Mouse (Mus musculus): ENCODE measurements around the gene Fam32a. TPM values are rescaled to one million over a fixed set of nuclear protein-coding genes. Genes with fewer than 3 reads are reported as not detected.

The Fam32a gene
- total RNA-seq, 2 experiments from 2014 or later: 21.2 to 25.0 TPM

DNA sequence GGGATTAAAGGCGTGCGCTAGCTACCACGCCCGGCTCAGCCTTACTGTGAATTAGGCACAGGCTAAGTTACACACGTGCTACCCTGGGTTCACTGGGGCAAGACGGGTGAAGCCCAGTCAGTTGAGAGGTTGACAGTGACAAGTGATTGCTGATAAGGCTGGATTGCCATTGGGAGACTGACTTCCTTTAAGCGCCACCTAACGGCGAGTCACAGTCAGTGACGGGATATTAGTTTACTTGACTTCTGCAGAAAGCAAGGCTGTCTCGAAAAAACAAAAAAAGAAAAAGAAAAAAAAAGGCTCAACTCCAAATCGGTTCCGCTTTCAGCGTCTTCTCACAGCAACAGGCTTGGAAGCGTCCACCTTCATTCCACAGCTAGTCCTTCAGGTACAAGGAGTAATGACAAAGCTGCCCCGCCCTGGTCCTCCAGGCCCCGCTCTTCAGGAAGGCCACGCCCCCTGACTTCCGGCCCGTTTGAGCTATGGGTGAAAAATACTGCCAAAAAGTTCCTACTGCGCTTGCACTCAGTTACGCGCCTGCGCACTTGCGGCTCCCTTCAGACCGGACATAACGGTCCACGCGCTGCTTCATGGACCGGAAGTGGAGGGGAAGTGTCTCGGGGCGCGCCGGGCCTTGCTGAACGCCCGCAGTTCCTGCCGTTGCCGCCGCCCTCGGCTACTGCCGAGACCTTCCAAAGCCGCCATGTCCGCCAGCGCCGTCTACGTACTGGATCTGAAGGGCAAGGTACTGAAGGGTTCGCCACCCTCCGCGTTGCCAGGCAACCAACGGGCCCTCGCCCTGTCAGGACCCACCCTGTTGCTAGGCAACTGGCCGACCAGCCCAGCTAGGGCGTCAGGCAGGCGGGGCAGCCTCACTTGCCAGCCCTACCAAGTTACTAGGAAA lies 20.2 kb downstream of the Fam32a start, which contains the start of gene Ap1m1:
Gene Ap1m1, plus strand, starts transcription at position 520 of the 904 bp plus-strand sequence.
- intact Hi-C loops (cut with DNase I): loop anchor here (5.0 to 10.0 kb wide), 3 partner anchors 62 to 485 kb away; partner anchors contain the start of gene Sin3b
- peak; percentile 97 for DNase-seq

DNA sequence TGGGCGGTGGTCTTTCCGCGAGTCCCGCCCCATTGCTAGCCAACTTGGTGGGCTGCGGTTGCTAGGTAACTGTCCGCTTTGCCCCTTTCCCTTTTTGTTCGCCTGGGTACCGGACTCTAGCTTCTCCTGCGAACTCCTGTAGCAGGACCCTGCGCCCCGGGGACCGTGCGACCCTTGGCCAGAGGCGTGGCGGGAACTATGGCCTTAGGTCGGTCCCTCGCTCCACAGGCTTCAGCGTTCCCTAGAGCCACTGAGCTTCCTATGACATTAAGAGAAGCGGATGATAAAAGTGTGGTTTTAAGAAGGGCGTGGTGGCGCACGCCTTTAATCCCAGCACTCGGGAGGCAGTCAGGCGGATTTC lies 20.9 kb downstream of the Fam32a start:
- intact Hi-C loops (cut with DNase I): loop anchor here (5.0 to 10.0 kb wide), 3 partner anchors 63 to 484 kb away; partner anchors contain the start of gene Sin3b

DNA sequence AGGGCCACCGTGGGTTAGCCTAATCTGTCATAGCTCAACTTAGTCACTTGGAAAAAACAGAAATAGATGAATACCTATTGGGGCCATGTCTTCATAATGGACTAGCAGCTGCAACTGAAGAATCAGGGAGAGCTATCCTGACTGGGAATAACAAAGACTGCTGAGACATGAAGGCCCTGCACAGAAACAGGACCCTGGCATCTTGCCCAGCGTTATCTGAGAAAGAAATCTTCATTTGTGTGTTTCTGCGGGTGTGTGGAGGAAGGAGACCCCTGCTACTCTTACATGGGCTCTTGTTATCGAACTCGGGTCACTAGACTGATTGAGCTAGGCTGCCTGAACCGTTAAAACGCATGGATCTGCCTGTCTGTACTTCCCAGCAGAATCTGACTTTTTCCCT lies 21.4 kb downstream of the Fam32a start:
- DNase-seq: no peak
- intact Hi-C loops (cut with DNase I): loop anchor here (5.0 to 10.0 kb wide), 3 partner anchors 64 to 484 kb away; partner anchors contain the start of gene Sin3b

More for the DNA sequence above, 20.9 kb downstream of the Fam32a start:
- no peak for DNase-seq

DNA sequence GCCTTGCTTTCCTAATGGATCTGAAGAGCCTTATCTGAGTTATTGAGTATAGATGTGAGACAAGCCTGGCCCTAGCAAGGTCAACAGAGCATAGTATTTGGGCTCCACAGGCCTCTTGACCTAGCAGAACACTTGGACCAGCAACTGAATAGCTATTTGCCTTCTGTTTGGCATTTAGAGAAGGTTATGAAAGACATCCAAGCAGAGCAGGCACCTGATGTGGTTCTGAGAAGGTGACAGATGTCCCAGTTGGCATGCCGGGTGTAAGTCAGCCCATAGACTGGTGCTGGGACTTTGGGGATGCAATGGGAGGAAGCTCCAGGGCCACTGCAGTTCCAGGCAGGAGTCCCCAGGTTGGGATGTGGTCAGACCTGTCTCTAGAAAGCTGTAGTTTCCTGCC lies 22.7 kb downstream of the Fam32a start:
- DNase-seq: no peak
- intact Hi-C loops (cut with DNase I): loop anchor here (5.0 to 10.0 kb wide), 3 partner anchors 65 to 483 kb away; partner anchors contain the start of gene Sin3b

DNA sequence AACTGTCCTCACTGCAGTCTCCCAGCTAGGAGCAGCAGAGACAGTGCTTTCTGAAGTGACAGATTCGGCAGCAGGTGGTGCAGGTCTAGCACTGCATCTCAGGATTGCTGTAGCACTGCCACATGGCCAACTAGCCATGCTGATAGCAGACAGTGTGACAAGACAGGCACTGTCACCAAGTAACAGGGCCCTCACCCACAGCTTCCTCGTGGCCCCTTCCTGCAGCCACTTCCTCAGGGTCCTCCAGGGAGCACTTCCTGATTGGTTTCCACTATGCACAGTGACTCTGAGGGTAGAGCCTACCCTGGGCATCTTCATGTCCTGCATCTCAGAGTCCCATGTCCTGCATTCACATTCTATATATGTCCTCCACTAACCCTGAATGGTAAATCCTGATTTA lies 25.1 kb downstream of the Fam32a start:
- intact Hi-C loops (cut with DNase I): loop anchor here (5.0 to 10.0 kb wide), 3 partner anchors 67 to 480 kb away; partner anchors contain the start of gene Sin3b
- DNase-seq: no peak

DNA sequence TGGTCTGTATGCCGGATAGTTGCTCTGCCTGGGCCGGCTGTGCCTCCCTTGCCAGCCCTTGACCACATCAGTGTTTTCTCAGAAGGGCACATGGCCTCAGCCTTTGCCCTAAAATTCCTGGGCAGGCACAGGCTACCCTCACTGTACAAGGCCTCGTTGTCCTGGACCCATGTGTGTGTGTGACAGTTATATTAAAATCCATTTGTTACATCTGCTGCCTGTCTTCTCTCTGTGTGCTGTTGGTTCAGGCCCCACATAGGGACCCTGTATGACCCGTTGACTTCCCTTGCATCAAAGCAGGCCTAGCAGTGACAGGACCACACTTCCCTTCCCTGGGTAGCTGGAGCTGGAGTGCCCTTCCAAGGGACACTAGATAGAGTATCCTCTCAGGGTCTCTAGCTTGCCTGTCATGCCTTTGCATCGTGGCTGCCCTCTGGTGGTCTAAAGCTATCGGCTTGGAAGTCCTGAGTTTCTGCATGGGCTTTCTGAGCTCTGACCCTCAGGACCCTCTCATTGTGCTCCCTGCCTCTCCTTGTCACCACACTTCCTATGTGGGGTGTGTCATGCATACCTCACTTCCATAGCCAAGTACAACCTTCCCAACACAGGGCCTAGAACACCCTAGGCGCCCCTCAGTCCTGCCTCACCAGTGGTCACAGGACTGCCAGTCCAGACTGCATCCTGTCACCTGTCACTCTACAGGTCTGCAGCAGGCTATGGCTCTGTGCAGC lies 37.8 kb downstream of the Fam32a start:
- peak in 1 of 2 experiments; percentile 45 for DNase-seq
- intact Hi-C loops (cut with DNase I): loop anchor here (1.0 kb wide), 1 partner anchor 80 kb away; no protein-coding TSS in a partner anchor

DNA sequence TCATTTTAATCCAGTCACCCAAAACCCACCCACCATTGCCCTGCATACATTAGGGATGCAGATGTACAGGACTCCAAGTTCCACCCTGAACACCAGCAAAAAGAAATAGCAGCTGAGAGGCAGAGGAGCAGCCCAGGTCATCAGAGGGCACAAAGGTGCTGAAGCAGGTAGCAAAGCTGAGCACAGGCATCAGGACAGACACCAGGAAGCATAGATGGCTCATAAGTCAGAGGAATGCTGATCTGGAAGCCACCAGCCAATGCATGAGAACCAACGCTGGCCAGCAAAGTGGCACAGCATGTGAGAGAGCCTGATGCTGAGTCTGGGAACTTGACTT lies 38.3 kb downstream of the Fam32a start:
- no peak for DNase-seq
- intact Hi-C loops (cut with DNase I): loop anchor here (1.0 kb wide), 1 partner anchor 81 kb away; no protein-coding TSS in a partner anchor

DNA sequence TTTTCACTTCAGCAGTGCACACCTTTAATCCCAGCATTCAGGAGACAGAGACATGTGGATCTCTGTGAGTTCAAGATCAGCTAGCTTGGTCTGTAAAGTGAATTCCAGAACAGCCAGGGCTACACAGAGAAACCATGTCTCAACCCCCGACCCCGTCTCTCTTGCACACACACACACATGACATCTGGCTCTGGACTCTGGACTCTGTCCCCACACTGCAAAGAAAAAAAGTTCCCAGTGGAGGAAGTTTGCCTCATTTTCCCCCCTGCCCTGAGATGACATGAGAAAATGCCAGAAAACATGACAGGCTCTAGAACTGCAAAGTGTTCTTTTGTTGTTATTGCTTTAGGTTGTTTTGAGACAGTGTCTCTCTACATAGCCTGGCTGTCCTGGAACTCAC lies 40.3 kb downstream of the Fam32a start:
- intact Hi-C loops (cut with DNase I): no loop called here
- DNase-seq: no peak

DNA sequence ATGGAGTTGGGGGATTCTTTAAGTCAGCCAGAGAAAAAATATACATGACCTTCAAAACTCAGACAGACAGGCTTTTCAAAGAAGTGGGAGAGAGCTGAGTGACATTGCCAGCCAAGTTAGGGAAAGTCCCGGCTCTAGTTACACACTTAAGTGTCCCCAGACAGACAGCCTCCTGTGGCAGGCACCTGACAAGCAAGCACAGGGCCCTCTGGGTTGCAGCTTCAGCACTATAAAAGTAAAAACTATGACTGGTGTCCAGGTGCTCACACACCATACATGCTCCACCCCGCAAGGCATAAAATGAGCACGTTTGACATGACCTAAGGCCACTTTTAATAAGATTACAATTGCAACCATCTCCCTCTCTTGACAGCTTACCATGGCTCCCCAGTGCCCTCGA lies 41.1 kb downstream of the Fam32a start:
- no peak for DNase-seq
- intact Hi-C loops (cut with DNase I): no loop called here

DNA sequence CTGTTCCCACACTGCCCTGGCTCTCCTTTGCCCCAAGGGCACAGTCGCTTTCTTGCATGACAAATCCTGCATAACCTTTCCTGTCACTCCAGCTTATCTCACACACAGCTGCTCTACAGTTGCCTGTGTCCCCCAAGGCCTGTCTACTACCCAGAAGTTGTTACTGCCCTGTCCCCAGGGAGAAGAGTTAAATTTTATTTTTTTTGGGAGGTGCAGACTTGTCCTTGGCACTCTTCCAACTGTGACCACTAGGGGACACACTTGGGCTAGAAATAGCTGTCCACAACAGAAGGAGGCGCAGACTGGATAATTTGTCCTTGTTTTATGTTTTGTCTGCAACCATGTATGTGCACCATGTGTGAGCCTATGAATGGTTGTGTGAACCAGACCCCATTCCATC lies 41.5 kb downstream of the Fam32a start:
- intact Hi-C loops (cut with DNase I): loop anchor here (1.0 kb wide), 1 partner anchor 104 kb away; no protein-coding TSS in a partner anchor

DNA sequence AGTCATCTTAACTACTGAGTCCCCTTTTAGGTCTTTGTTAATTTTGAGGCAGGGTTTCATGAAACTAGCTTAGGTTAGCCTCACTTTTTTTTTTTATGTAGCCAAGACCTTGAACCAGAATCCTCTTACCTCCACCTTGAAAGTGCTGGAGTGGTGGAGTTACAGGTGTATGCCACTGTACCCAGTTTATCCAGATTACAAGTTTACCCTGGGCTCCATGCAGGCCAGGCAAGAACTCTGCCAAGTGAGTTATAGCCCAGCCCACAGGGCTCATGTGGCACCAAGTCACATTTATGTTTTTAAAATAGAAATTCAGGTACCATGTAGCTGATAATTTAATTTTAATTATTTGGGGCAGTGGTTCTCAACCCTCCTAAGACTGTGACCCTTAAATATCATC lies 41.9 kb downstream of the Fam32a start:
- intact Hi-C loops (cut with DNase I): loop anchor here (1.0 kb wide), 1 partner anchor 104 kb away; no protein-coding TSS in a partner anchor
- no peak for DNase-seq

More for the DNA sequence above, 41.5 kb downstream of the Fam32a start:
- peak; percentile 68 to 72 for DNase-seq

DNA sequence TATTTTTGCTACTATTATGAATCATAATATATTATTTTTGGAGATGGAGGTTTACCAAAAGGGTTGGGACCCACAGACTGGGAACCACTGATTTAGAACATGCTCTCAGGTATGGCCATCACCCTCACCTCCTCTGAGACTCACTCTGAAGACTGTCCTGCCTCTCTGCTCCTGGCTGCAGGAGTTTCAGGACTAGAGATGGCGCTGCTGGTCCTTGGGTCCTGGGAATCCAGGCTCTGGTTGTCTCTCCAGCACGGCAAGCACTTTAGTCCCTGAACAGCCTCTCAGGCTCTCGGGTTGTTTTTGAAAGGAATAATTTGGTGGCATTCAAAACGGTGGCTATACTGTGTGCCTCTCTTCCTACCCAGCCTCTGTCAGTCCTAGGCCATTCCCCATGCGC lies 42.3 kb downstream of the Fam32a start:
- intact Hi-C loops (cut with DNase I): loop anchor here (1.0 kb wide), 1 partner anchor 103 kb away; no protein-coding TSS in a partner anchor
- peak in 1 of 2 experiments; percentile 43 for DNase-seq

DNA sequence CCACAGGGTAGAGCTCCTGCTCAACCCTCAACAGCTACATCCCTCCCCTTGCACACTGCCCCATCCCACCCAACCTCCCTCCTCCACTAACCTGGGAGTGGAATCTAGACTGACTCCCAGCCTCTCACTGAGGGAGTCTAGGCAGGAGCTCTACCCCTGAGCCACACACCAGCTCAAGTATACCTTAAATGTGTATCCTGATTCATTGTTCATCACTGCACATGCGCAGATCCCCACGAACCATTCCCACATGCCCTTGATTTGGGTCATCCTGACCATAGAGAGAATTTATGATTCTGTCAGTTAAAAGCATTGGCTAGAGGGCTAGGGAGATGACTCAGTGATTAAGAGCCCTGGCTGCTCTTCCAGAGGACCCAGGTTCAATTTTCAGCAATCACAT lies 43.2 kb downstream of the Fam32a start:
- no peak for DNase-seq
- intact Hi-C loops (cut with DNase I): no loop called here

DNA sequence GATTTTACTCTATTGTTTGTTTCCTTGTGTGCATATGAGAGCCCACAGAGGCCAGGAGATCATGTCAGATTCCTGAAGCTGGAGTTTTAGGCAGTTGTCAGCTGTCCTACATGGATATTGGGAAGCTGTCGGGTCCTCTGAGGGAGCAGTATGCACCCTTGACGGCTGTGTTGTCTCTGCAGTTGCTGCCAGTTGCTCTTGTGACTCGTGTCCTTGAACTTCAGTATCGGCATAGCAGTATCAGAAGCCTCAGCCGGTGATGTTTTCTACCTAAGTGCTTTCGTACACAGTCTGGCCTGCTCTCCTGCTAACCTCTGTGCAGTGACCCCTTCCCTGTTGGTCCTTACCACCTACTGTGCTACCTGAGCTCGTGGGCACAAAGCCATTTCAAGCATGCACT lies 43.9 kb downstream of the Fam32a start:
- DNase-seq: no peak
- intact Hi-C loops (cut with DNase I): no loop called here

DNA sequence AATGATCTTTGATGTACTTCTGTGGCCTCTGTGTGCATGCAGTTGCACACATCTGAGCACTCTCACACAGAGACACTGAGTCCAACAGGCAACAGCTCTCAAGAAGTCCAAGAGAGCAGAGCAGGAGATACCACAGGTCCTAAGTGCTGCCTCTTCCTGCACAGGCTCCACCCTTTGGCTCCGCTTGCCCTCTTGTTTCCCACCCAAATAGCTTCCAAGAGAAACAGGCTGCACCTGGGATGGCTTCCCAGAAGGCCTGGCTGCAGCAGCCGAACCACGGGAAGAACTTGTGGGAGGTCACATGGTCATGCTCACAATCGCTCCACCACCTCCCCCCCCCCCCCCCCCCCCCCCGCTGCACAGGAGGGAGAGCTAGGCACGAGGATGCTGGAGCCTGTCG lies 45.8 kb downstream of the Fam32a start:
- intact Hi-C loops (cut with DNase I): loop anchor here (1.0 kb wide), 1 partner anchor 54 kb away; the partner anchor contains the start of gene Klf2
- peak; percentile 62 to 72 for DNase-seq

DNA sequence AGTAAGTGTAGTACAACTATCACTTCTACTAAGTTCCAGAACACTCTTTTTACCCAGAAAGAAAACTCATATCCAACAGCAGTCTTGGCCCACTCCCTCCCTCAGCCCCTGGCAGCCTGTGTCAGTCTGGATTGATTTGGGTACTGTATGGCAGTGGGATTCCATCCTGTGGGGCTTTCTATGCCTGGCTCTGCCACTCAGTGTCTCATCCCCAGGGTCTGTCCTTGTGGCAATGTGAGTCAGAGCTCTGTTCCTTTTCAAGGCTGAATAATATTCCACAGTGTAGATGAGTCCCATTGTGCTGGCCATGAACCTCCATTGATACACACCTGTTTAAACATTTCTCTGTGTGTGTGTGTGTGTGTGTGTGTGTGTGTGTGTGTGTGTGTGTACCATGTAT lies 47.1 kb downstream of the Fam32a start:
- no peak for DNase-seq
- intact Hi-C loops (cut with DNase I): no loop called here

DNA sequence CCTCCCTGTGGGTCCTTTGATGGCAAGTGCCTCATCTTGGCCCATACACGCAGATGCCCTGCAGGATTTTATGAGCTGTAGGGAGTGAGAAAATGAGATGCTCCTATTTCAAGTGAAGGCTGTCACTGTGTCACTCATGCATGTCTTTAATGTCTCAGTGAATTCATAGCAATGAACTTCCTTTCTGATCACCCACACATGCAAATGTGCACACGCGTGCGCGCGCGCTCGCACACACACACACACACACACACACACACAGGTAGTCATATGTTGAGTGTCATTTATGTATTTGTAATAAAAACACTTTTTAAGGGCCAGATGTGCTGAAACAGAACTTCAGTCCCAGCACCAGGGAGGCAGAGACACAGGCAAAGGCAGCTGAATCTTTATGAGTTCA lies 47.6 kb downstream of the Fam32a start:
- no peak for DNase-seq
- intact Hi-C loops (cut with DNase I): no loop called here

DNA sequence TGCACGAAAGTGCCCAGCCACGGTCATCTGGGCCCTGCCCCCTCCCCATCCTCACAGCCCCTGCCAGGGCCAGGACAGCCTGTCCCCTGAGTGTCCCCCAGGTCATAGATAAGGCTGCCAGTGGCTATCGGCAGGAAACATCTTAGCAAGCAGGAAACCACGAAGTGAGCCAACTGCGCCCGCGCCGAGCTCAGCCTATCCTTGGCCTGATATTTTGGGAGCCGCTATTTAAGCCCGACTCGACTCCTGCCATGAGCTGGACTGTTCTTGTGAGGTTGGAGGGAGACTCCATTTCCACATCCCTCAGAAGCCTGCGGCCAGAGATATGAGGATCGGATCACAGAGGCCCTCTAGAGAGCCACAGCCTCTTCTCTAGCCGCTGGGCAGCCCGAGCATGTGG lies 48.8 kb downstream of the Fam32a start:
- peak; percentile 84 for DNase-seq
- intact Hi-C loops (cut with DNase I): loop anchor here (1.0 kb wide), 1 partner anchor 26 kb away; no protein-coding TSS in a partner anchor

DNA sequence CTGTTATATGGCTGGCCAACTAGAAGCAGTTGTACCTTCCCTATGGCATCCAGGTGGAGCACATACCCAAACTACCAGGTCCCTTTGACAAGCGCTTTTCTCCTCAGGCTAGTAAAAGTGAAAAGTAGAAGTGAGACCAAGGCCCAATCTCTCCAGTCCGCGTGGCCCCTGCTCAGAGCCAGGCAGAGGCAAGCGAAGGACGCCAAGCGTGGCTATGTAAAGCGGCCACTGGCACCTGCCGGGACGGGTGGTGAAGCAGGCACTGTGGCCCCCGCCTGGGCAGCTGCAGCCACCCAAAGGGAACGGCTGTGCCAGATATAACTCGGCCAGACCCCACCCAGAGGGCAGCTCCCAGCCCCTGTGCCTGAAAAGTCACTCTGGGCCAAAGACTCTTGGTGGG lies 51.1 kb downstream of the Fam32a start:
- DNase-seq: no peak
- intact Hi-C loops (cut with DNase I): no loop called here

DNA sequence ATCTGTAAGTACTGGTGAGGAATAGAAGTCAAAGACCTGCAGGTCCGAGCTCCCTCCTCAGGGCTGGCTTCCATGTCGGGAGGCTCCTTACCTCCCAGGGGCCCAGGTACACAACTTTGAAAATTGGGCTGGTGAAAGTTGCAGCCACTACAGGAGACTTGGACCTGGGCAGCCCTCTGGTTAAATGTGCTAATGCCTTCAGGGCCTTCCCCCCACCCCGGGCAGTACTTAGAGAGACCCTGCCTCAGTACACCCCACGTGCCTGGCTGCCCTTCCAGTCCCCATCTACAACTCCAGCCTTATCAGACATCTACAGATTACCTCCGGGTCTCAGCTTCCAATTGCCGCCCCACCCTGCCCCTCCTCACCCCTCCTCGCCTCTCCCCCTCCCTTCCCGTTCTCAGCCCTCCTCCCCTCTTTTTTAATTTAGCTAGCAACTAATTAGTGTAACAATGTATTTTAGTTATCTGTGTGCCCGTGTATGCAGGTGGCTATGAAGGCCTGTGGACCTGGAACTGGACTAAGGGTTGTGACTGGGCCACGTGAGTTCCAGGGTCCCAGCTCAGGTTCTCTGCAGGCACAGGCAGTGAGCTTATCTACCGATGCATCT lies 51.6 kb downstream of the Fam32a start:
- DNase-seq: no peak
- intact Hi-C loops (cut with DNase I): no loop called here
